Mouse (Mus musculus) layer of hippocampus, postnatal 10 days (tissue): ENCODE data around the gene Ifi35. TPM values are rescaled to one million over a fixed set of nuclear protein-coding genes. Genes with fewer than 3 reads are reported as not detected.
"Not testable (repeated sequence)": the region's sequence is repeated elsewhere in the genome, so short reads cannot be mapped to it uniquely, and the experiment has no call there.

ENCODE experiments used
- DNase-seq, 2 experiments: peaks; one replicate each; pipeline ENCODE4 v3.0.0; 2021; ENCODE audit warnings: low spot score in 2 of 2
- total RNA-seq, 2 experiments: library from RNA; stranded (reverse); gene quantifications; 2 replicates each; pipeline ENCODE4 v1.2.3; 2021

Ifi35 gene
- total RNA-seq, 2 experiments from 2014 or later: 2.2 to 2.5 TPM

DNA sequence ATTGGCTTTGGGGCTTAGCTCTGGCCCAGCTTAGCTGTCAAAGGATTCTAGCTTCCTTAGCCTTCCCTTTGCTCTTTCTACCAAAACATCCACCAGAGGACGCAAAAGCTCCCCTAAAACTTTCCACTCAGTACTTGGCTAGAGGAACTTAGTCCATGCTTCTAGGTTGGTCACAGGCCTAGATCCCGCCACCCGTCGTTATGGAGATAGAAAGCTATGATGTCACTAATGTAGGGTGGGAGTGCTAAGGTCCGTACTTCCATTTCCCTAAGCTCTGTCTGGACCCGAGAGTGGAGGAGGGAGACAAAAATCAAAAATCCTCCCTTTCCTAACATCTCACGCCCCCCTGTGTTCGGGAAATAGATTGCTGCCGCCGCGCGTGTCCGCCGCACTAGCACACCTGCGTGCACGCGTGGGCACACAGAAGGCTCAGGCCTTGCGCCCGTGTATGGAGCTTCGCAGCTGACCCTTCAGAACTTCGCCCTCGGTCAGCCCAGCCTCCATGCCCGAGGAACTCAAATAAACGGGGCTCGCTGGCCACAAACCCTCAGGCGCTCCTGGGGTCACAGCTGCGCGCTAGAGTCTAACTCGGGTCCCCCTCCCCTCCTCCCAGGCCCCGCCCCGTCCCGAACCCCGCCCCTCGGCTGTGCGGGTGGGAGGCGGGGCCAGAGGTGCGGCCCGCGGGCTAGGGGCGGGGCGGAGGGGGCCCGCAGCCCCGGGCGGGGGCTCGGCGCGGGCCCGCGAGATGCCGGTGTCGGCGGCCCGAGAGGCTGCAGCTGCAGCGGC lies 19.5 kb downstream of the Ifi35 start:
- DNase-seq: peak; percentile 69 to 78

DNA sequence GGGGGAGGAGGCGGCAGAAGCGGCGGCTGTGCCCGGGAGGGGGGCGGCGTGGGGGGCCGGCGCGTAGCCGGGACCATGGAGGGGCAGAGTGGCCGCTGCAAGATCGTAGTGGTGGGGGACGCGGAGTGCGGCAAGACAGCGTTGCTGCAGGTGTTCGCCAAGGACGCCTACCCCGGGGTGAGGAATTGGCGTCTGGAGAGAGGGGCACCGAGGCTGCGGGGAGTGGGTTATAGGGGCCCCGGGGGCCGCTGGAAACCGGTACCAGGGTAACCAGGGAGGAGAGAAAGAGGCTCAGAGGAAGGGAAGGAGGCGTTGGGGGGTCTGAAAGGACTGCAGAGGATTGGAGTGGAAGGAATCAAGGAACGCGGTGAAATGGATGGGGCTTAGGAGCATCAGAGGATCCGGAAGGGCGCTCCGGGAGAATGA lies 20.1 kb downstream of the Ifi35 start:
- DNase-seq: peak in 1 of 2 experiments; percentile 57

DNA sequence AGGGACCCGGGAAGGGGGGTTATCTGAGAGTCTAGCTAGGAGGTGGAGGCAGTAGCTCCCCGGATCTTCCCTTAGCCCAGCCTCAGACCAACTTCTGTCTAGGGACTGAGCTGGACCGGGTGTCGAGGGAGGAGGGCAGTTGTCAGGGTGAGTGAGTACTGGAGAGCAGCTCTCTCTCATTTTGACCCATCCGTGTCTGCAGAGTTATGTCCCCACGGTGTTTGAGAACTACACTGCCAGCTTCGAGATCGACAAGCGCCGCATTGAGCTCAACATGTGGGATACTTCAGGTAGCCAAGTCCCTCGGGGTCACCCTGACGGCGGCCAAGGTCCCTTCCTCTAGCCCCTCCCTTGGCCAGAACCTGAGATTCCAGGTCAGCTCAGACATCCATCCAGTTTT lies 20.5 kb downstream of the Ifi35 start:
- no peak for DNase-seq

DNA sequence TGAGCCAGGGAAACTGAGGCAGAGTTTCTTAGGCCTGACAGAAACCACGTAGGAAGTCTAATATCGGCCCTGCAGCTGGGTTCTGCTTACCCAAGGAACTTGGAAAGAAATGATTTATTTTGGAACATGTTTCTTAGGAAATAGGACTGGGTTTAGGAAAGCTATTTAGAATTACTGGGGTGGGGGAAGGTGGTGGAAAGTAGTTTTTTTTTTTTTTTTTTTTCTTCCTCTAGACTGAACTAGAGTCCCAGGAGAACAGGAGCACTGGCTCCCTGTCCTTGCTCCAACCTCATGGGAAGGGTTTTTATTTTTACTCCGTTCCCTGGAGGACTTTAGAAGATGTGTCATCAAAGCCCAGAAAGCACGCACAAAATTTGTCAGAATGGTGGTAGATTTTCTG lies 20.9 kb downstream of the Ifi35 start:
- DNase-seq: no peak

DNA sequence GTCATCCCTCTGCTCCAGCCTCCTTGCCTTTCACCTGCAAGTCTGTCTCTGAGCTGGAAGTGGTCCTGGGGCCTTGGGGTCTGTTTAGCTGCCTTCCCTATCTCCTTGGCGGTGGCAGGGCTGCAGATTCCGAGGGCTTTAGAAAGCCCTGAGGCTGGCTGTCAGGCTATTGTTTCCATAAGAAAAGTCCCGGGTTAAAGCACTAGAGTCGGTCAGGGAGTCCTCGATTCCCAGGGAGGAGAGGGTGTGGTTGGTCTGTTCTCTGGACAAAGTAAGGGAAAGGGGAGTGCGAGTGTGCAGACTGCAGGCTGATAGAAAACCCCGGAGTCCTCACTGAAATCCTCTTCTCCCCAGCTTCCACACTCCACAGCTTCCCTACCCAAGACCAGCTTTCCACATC lies 22.0 kb downstream of the Ifi35 start:
- no peak for DNase-seq

DNA sequence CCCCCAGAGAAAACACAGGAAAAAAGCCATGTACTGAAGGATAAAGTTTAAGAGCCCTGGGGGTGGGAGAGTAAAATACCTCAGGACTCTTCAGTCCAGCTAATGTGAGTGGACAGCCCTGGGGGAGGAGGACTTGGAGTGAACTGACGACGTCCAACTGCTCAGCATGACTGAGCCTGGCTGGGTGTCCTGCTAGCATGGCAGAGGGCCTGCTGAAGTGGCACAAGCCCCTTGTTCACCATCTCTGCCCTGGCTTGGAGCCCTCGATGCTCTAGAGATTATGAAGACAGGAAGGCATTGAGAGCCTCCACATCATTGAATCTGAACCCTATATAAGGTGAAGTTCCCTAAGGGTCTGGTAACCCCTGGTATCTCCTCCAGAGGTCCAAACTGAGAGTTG lies 23.7 kb downstream of the Ifi35 start:
- DNase-seq: no peak

DNA sequence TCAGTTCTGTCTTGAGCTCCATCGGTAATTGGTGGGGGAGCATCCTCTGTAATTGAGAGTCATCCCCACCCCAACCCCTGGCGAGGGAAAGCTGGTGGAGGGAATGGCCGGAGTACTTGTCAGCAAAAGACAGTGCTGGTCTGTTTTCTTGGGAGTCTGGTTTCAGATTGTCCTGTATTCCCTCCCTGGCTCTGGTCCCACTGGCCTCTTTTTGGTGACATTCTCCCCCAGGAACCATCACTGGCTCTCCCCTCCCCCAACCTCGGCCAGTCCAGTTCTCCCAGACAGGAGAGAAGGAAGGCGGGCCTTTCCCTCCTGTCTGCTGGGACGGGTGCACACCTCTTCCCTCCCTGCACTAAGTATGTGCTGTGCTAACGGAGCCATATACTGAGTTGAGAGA lies 24.1 kb downstream of the Ifi35 start:
- peak; percentile 65 to 66 for DNase-seq

DNA sequence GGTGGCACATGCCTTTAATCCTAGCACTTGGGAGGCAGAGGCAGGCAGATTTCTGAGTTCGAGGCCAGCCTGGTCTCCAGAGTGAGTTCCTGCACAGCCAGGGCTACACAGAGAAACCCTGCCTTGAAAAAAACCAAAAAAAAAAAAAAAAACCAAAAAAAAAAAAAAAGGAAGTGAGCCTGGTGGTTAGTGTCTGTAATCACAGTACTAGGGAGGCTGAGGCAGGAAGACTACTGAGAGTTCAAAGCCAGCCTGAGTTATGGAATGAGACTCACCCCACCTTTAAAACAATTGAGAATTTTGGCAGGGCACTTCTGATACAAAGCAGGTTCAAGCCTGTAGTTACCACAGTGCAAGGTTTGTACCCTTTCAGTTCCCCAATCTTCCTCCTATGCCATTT lies 25.5 kb downstream of the Ifi35 start:
- not testable (repeated sequence) for DNase-seq

DNA sequence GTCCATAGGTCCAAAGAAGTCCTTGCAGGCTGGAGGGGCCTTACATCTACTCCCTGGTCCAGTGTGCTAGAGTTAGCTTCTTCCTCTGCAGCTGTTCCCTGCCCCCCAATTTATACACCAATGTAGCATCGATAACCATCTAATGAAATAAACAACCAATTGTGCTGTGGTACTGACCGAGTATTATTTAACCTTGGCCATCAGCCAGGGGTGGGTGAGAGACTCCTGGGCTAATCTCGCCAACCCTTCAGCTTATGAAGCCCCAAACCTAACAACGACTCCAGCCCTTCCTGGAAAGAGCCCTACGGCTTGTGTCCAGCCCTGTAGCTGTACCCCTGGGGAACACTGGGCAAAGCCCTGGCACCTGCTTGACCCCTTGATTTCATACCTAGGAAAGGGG lies 26.1 kb downstream of the Ifi35 start:
- no peak for DNase-seq

DNA sequence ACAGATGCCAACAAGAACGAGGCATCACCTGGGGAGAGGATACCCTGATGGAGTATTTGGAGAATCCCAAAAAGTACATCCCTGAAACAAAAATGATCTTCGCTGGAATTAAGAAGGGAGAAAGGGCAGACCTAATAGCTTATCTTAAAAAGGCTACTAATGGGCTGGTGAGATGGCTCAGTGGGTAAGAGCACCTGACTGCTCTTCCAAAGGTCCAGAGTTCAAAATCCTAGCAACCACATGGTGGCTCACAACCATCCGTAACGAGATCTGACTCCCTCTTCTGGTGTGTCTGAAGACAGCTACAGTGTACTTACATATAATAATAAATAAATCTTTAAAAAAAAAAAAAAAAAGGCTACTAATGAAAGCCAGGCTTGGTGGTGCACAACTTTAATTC lies 28.2 kb downstream of the Ifi35 start:
- not testable (repeated sequence) for DNase-seq

DNA sequence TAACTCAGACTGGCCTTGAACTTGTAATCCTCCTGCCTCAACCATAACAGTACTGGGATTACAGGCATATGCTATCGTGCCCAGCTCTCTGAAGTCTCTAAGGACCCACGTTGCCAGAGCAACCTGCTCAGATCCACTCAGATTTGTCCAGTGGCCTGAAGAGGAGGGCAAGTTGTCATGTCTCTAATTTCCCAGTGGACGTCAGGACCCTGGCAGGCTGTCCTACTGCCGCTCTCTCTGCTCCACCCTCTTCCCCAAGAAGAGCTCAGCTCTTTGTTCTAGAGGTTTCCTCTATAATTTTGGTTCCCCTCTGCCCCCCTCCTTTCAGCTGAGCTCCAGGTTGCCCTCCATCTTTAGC lies 29.0 kb downstream of the Ifi35 start:
- no peak for DNase-seq

DNA sequence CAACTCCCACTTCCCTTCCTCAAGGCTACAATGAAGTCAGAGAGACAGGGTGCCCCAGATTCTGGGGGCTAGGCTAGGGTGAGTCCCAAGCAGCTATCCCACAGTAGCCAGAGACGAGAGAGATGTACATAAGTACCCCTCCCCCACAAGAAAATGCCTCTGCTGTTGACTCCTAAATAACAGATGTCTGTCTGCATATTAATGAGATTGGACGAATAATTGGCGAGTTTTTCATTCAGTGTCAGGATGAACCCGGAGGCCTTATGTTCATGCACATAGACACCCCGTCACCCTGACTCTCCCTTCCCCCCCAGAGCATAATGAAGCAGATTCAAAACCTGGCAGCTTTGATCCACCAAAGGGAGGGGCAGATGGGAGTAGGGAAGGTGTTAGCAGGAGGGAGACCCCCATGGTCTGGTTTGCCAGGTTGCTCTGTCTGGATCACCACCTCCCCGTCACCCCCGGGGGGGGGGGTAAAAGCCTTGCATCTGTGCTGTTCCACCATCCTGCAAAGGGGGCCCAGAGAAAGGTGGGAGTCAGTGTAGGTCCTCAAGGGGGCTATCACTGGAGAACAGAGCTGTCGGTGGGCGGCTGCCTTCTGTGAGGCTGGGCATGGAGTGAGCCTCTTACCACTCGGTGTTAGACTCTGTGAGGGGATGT lies 29.5 kb downstream of the Ifi35 start:
- DNase-seq: peak in 1 of 2 experiments; percentile 39

DNA sequence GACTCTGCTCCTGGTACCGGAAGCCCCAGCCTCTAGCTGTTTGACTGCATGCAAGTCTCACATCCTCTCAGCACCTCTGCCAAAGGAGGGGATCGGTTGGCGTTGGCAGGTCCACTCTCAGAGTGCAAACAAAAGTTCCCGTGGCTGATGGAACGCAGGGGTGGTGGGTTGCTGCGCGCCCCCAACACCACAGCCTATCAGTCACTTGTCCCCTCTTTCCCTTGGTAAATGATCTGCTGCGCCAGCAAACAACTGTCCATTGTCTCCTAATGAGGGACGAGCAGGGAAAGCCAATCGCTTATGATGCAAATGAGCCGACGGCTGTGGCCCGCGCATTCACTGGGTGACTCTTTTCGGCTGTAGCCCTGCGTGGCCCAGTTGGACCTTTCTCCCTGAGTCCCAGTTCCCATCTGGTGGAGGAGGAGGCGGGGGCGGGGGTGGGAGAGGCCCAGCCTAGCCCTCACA lies 31.0 kb downstream of the Ifi35 start:
- DNase-seq: peak; percentile 35 to 43

DNA sequence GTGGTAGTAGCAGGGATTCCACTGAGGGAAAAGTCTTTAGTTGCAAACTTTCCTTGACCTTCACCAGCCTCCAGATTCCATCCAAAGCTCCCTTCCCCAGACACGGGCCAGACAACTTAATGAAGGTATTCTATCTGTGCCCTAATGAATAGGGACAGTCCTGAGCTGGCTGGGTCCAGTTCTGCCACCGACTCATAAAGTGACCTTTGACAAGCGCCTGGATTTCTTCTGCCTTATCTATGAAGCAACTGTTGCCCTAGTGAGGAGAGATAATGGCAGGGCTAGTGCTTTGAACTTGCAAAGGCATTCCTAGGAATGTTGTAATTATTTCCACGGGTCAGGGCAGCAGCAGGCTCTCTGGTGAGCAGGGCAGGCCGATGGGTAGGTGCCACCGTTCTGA lies 32.7 kb downstream of the Ifi35 start:
- no peak for DNase-seq

DNA sequence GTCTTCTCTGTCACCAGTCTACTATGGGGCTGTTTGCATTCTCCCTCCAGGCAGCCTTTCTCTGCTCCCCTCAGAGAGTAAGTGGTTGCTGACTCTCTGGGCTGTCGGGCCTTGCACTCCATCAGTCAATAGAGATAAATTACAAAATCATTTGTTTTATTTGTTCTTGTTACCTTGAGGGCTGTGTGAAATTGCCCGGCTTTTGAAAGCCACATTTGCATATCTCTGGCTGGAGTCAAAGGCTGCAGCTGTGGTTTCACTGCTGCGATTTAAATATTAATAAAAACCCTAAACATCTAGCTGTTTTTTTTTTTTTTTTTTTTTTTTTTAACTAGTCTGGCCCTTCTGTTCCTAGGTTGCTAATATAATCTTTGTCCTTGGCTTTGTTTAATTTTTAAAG lies 35.6 kb downstream of the Ifi35 start:
- no peak for DNase-seq

DNA sequence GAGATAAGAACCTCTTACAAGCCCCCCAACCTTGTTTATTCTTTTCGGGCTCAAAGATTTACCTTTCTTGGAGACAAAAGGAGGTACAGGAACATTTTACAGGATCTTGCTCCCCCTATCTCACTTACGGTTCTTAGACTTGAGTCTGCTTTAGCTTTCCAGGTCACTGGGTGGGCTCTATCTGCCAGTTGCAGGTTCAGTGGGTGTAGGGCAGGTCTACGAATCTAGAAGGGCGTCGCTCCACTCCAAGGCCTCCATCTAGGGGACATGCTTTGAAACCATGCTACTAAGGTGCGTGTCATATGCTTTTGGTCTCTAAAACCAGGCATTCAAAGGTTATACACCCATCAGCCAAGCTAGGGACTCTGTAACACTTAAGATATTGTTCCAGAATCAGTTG lies 36.0 kb downstream of the Ifi35 start:
- no peak for DNase-seq

DNA sequence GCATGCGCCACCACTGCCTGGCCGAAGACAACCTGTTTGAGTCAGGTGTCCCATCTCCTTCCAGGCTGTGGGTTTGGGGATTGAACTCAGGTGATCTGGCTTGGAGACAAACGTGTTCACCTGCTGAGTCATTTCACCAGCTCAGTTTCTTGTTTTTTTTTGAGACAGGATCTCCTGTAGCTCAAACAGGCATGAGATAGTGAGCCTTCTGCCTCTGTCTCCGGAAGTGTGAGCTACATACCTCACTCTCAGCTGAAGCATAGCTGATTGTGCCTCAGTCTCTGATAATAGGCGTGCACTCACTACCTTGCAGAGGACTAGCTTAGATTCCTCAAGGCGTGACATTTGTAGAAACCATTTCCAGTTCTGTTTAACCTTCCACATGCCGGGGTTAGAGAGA lies 36.6 kb downstream of the Ifi35 start:
- no peak for DNase-seq

DNA sequence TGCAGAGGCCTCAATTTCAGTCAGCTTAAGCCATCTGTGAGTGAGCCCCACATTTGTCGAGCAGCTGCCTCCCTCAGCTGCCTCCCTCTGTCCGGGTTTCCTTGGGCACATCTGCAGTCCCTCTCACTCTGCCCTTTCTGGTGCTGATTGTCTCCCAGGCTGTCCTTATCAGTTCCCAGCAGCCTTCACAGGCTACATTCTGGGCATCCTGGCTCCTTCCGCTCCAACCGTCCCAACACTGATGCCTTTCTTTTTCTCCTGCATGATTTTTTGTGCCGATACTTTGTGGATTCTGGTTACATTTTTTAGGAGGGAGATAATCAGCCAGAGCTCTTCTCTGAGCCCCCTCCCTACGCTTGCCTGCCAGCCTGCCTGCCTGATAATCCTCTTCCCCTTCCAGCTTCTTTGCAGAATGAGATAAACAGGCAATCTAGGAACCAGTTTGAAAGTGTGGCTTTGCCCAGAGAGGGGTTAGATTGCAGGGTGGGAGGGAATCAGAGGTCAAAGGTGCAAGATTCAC lies 37.4 kb downstream of the Ifi35 start:
- no peak for DNase-seq

DNA sequence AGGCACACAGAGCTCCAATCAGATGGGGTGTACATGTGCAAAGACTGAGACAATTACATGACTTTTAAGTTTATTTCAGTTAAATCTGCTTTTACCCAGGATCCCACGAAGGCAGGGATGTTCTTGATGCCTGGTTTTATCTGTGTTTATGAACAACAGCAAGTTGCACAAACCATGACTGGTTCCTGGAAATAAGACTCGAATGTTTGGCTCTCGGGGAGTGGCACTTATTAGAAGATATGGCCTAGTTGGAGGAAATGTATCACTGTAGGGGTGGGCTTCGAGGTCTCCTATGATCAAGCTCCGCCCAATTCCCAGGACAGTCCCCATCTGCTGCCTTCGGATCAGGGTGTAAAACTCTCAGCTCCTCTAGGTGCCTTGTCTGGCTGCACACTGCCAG lies 37.9 kb downstream of the Ifi35 start:
- no peak for DNase-seq

DNA sequence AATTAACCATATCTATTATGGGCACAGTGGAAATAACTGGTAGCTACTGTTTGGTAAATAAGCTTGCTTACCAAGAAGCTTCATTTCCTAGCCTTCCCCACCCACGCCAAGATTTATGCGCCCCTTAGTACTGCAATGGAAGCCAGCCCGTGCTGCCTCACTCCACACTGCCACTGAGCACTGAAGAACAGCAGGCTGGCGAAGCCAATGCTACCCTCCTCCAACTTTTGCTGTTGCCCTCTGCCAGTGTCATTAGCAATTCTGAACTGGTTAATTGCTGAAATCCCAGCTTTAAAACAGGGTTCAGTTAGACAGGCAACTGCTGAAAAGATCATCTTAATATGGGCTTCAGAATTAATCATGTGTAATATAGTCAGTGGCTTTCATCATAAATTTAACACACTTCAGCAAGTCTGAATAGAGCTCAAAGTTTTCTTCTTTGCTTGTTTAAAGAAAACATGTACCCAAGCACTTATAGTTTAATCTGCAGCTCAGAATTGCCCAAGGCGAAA lies 58.1 kb downstream of the Ifi35 start:
- DNase-seq: peak; percentile 23 to 38

DNA sequence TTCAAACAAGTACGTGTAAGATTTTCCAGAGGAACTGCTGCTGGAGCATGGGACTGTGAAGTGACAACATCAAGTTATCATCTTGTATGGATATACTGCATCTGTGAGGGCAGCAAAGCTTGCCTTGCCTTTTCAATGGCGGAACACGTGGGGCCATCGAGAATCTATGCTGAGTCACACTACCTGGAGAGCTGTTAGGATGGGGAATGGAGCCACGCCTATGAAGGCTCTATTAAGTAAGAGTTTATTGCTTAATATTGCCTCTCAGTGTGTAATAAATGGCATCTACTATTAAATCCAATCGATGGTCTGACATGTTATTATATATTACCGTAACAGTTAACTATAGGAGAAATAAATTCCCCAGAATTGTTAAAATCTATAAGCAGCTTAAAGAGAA lies 58.9 kb downstream of the Ifi35 start:
- no peak for DNase-seq
